Mouse (Mus musculus) forebrain, embryonic 12.5 days (tissue): ENCODE measurements at regions not wholly inside any gene's neighbourhood (a gene's known extent, or its start where the extent isn't known, plus 50 kb on each side); places are given as distances from the start of the nearest gene placed in this dataset.
"Not testable (repeated sequence)": the region's sequence is repeated elsewhere in the genome, so short reads cannot be mapped to it uniquely, and the experiment has no call there.

Source experiments
- ATAC-seq: fragments of 200-750 bp; cut with Nextera tagmentation; 2 replicates; pipeline ENCODE4 v1.8.0; 2017; ENCODE audit warnings: moderate TSS enrichment; ENCODE audit not compliant: low FRiP score
- H3K27ac ChIP-seq: fragments of 300-500 bp; sonication (generic); 2 replicates; pipeline ENCODE4 v1.5.1; 2016; ENCODE audit warnings: mild to moderate bottlenecking
- H3K27me3 ChIP-seq: fragments of 300-500 bp; sonication (generic); 2 replicates; pipeline ENCODE4 v1.6.1; 2016; ENCODE audit warnings: mild to moderate bottlenecking
- H3K36me3 ChIP-seq: fragments of 300-500 bp; sonication (generic); replicated peaks from 2 replicates; pipeline ENCODE4 v1.6.1; 2016; ENCODE audit warnings: mild to moderate bottlenecking
- H3K4me1 ChIP-seq: fragments of 300-500 bp; sonication (generic); 2 replicates; pipeline ENCODE4 v1.6.1; 2016
- H3K4me2 ChIP-seq: fragments of 300-500 bp; sonication (generic); 2 replicates; pipeline ENCODE4 v1.6.1; 2016; ENCODE audit warnings: mild to moderate bottlenecking, moderate library complexity
- H3K4me3 ChIP-seq: fragments of 300-500 bp; sonication (generic); replicated peaks from 2 replicates; pipeline ENCODE4 v1.5.1; 2016; ENCODE audit warnings: mild to moderate bottlenecking
- H3K9ac ChIP-seq: fragments of 300-500 bp; sonication (generic); 2 replicates; pipeline ENCODE4 v1.6.1; 2016; ENCODE audit warnings: mild to moderate bottlenecking
- H3K9me3 ChIP-seq: fragments of 300-500 bp; sonication (generic); 2 replicates; pipeline ENCODE4 v1.6.1; 2016
- WGBS: fragments of 180-500 bp; shearing (Covaris S2); methylation state at CpG from one replicate; pipeline ENCODE4 v1.1.7; 2016; 5-methylcytosine and 5-hydroxymethylcytosine counted together

DNA sequence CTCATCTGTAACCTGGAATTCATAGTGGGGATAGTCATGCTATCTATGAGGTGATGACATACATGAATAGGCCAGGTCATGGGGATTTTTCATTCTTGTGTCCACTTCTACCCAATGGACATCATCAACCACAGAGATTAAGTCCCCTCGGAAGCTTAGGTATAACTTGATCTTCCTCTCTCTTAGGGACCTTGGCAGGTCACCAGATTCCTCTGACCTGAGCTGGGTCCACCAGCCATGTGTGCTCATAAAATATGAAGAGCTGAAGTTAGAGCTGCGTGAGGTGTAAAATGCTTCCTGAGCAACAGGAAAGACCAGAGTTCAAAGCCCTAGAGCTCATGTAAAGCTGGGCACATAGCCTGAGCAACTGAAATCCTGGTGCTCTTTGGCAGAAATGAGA lies 105.3 kb downstream of the Ero1lb start:
- ATAC-seq, H3K36me3 ChIP-seq, H3K4me1 ChIP-seq, H3K4me2 ChIP-seq, H3K9ac ChIP-seq, H3K27ac ChIP-seq, H3K4me3 ChIP-seq, H3K9me3 ChIP-seq, H3K27me3 ChIP-seq: not testable (repeated sequence)
- 81% methylated on average over 2 of the region's 2 CpGs for WGBS

- not testable (repeated sequence) for H3K4me1 ChIP-seq, H3K27me3 ChIP-seq, H3K9ac ChIP-seq, H3K36me3 ChIP-seq, ATAC-seq, H3K4me3 ChIP-seq, H3K4me2 ChIP-seq, H3K27ac ChIP-seq, H3K9me3 ChIP-seq
- whole genome bisulfite sequencing = no CpG with 5 or more reads among the region's 7 CpGs
Observed at GRCm38 (mm10) chr13:12668742-12669141, 103.1 kb downstream of the Ero1lb start.

DNA sequence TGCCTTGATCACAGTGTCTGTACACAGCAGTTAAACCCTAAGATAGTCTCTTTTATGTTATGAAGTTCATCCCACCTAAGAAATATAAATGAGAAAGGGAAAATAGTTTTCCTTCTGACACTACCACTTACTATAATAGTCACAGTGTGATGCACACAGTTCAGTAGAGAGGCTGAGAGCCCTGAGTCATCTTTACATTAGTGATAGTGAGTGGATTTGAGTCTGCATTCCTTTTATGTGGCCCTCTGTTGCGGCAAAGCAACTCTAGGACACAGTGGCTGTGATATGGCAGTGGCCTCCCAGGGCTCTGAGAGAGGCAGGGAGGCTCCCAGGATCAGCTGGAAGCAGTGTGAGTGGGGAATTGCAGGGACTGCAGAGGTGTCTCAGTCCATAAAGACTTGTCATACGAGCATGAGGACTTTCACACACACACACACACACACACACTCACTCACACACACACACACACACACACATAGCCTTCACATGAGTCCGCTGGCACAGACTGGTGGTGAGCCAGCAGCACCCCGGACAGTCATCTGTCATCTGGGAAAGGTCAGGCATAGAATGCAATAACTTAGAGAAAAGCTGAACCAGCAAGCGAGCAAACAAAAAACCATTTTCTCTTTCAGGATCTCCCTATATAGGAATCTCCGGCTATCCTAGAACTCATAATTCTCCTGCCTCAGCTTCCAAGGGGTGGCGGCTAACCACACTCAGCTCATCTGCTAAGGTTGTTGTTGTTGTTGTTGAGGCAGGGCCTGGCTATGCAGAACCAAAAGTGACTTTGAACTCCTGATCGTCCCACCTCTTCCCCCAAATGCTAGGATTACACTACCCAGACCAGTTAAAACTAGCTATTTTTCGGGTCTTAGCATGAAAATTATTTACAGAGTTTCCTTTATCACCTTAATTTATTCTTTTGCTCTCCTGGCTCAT lies 102.3 kb downstream of the Ero1lb start:
- not testable (repeated sequence) for H3K4me3 ChIP-seq, H3K9ac ChIP-seq, H3K27ac ChIP-seq, H3K4me1 ChIP-seq, H3K4me2 ChIP-seq, H3K9me3 ChIP-seq, H3K27me3 ChIP-seq, H3K36me3 ChIP-seq, ATAC-seq
- WGBS = 85% methylated on average over 9 of the region's 9 CpGs

DNA sequence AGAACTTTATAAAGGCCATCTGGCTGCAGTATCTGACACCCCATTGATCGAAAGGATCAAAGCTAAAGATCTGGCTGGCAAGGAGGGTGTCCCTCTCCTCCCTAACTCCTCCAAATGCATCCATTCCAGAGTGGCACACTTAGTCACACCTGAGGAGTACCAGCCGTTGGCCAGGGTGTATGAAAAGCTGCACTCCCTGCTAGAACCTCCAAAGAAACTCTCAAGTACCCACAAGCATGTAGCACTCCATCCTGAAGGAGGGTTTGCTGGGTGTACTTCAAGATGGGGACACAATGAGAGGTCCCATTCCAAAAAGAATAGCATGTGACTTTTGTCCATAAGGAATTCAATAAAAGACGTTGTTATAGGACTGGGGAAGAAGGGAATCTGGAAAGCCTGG lies 100.4 kb downstream of the Ero1lb start:
- 81% methylated on average over 3 of the region's 3 CpGs for WGBS
- H3K27me3 ChIP-seq, ATAC-seq, H3K9me3 ChIP-seq, H3K4me1 ChIP-seq, H3K4me2 ChIP-seq, H3K27ac ChIP-seq, H3K4me3 ChIP-seq, H3K9ac ChIP-seq, H3K36me3 ChIP-seq: not testable (repeated sequence)
